27 mouse cellular contexts compared by ENCODE assay signal in genomic region chr12:119185441-119185840, GRCm38 (mm10).
"Had no signal": no experiment of that assay in that cellular context is flagged by ENCODE, and none has a peak within 500 bp of the region (broad histone marks: within the 10 kb centered on the region; RNA-seq: fewer than 3 reads in every experiment).

No protein-coding gene starts in this region.

- H3K9me3 ChIP-seq: heart, embryonic 10.5 days; heart, embryonic 12.5 days; hindbrain, embryonic 10.5 days; hindbrain, embryonic 12.5 days; intestine, embryonic 15.5 days; limb, embryonic 10.5 days; limb, embryonic 12.5 days; liver, embryonic 13.5 days; liver, embryonic 15.5 days had no signal

- H3K4me2 ChIP-seq: heart, embryonic 12.5 days; hindbrain, embryonic 12.5 days; hindbrain, embryonic 14.5 days; intestine, embryonic 15.5 days; limb, embryonic 12.5 days; liver, embryonic 11.5 days; liver, embryonic 13.5 days; liver, embryonic 15.5 days had no signal

- H3K27me3 ChIP-seq: heart, embryonic 12.5 days; hindbrain, embryonic 12.5 days; intestine, embryonic 15.5 days; limb, embryonic 12.5 days; liver, embryonic 13.5 days; liver, embryonic 15.5 days had no signal

- H3K9ac ChIP-seq: heart, embryonic 12.5 days; hindbrain, embryonic 12.5 days; hindbrain, embryonic 14.5 days; intestine, embryonic 15.5 days; limb, embryonic 12.5 days; liver, embryonic 13.5 days; liver, embryonic 15.5 days had no signal

- H3K4me1 ChIP-seq: heart, embryonic 10.5 days; heart, embryonic 12.5 days; hindbrain, embryonic 10.5 days; hindbrain, embryonic 12.5 days; intestine, embryonic 15.5 days; limb, embryonic 10.5 days; liver, embryonic 13.5 days; liver, embryonic 15.5 days had no signal

- DNase-seq: gastrocnemius, adult 2 months; gastrocnemius, postnatal 10 days; gastrocnemius, postnatal 25 days; heart, adult 18-20 months; heart, postnatal 10 days; heart, postnatal 4 days; kidney, adult 18-20 months; kidney, adult 8-10 months; kidney, postnatal 14 days; kidney, postnatal 36 days; layer of hippocampus, adult 9-11 months; layer of hippocampus, postnatal 36 days; liver; liver, embryonic 13.5 days had no signal

- H3K4me3 ChIP-seq: gastrocnemius, adult 2 months; heart, embryonic 10.5 days; heart, embryonic 12.5 days; hindbrain, embryonic 10.5 days; hindbrain, embryonic 12.5 days; intestine, embryonic 15.5 days; limb, embryonic 10.5 days; limb, embryonic 12.5 days; liver, embryonic 13.5 days; liver, embryonic 15.5 days had no signal

- H3K27ac ChIP-seq: gastrocnemius, adult 2 months; heart, embryonic 10.5 days; hindbrain, embryonic 10.5 days; hindbrain, embryonic 12.5 days; hindbrain, embryonic 14.5 days; intestine, embryonic 15.5 days; kidney, postnatal 0 days; limb, embryonic 10.5 days; liver, embryonic 13.5 days; liver, embryonic 15.5 days had no signal

- ATAC-seq: hindbrain, embryonic 16.5 days; intestine, embryonic 15.5 days; intestine, postnatal 0 days had no signal

- H3K36me3 ChIP-seq: heart, embryonic 10.5 days; intestine, embryonic 15.5 days; limb, embryonic 10.5 days; liver, embryonic 13.5 days; liver, embryonic 15.5 days had no signal
